Mouse (Mus musculus) embryo, embryonic 10.5 days (tissue): ENCODE data around the gene Ska3.
"Not testable (repeated sequence)": the region's sequence is repeated elsewhere in the genome, so short reads cannot be mapped to it uniquely, and the experiment has no call there.

Experiments
- DNase-seq: peaks from one replicate; pipeline ENCODE4 v3.0.0-alpha.2; 2015; ENCODE audit warnings: low spot score

The Ska3 gene

GRCm38 (mm10) chr14:57825788-57826751 lies at the start of gene Ska3, which contains the start of gene Mrpl57:
Gene Ska3 (minus strand): TSS chr14:57826185.
Gene Mrpl57 (plus strand): TSS chr14:57826234.
- DNase-seq = peak; percentile 98

- no peak for DNase-seq
Measured at GRCm38 (mm10) chr14:57866676-57867276, 40.8 kb upstream of the Ska3 start.

- no peak for DNase-seq
Measured at GRCm38 (mm10) chr14:57865256-57865655, 39.3 kb upstream of the Ska3 start.

GRCm38 (mm10) chr14:57863129-57863528 lies 37.1 kb upstream of the Ska3 start:
- DNase-seq = no peak

- DNase-seq = no peak
Measured at GRCm38 (mm10) chr14:57861987-57862412, 36.0 kb upstream of the Ska3 start.

GRCm38 (mm10) chr14:57859520-57859919 lies 33.5 kb upstream of the Ska3 start:
- DNase-seq = no peak

- no peak for DNase-seq
Measured at GRCm38 (mm10) chr14:57858601-57859000, 32.6 kb upstream of the Ska3 start.

- not testable (repeated sequence) for DNase-seq
Measured at GRCm38 (mm10) chr14:57856037-57856436, 30.1 kb upstream of the Ska3 start.

GRCm38 (mm10) chr14:57852961-57853360 lies 27.0 kb upstream of the Ska3 start:
- DNase-seq = no peak

GRCm38 (mm10) chr14:57850330-57850729 lies 24.3 kb upstream of the Ska3 start:
- DNase-seq = no peak

- DNase-seq = no peak
Measured at GRCm38 (mm10) chr14:57848646-57849045, 22.7 kb upstream of the Ska3 start.

- DNase-seq = not testable (repeated sequence)
Measured at GRCm38 (mm10) chr14:57848061-57848460, 22.1 kb upstream of the Ska3 start.

GRCm38 (mm10) chr14:57844535-57844934 lies 18.6 kb upstream of the Ska3 start:
- no peak for DNase-seq

GRCm38 (mm10) chr14:57835157-57835556 lies 9.2 kb upstream of the Ska3 start:
- no peak for DNase-seq

GRCm38 (mm10) chr14:57833526-57833925 lies 7.5 kb upstream of the Ska3 start:
- no peak for DNase-seq

- DNase-seq = no peak
Measured at GRCm38 (mm10) chr14:57827284-57827683, 1.3 kb upstream of the Ska3 start.

- DNase-seq = no peak
Measured at GRCm38 (mm10) chr14:57820839-57821238, 5.1 kb downstream of the Ska3 start.

- DNase-seq = no peak
Measured at GRCm38 (mm10) chr14:57811844-57812243, 14.1 kb downstream of the Ska3 start.

GRCm38 (mm10) chr14:57810886-57811285 lies 15.1 kb downstream of the Ska3 start:
- no peak for DNase-seq

- peak; percentile 52 for DNase-seq
Measured at GRCm38 (mm10) chr14:57808558-57808957, 17.4 kb downstream of the Ska3 start.

- no peak for DNase-seq
Measured at GRCm38 (mm10) chr14:57803731-57804130, 22.3 kb downstream of the Ska3 start.

GRCm38 (mm10) chr14:57797991-57798931 lies 27.7 kb downstream of the Ska3 start, which contains the start of gene Sap18:
Gene Sap18 (plus strand): TSS chr14:57798180.
- DNase-seq = peak; percentile 100
